Comparison of ENCODE assay signal across 8 mouse cellular contexts in genomic region chr10:30199916-30200826, GRCm38 (mm10). TPM values are rescaled to one million over a fixed set of nuclear protein-coding genes. Genes with fewer than 3 reads are reported as not detected.
A peak's percentile ranks its signal among the peaks of the same experiment; 100 is the strongest.
DNase-seq lines count a peak whose midpoint lies in the region; ATAC-seq lines count a peak whose summit lies in the region.

Gene Cenpw (minus strand): TSS chr10:30200560.

- H3K9me3 ChIP-seq in megakaryocyte, embryonic 14.5 days, result no peaks in the 10 kb centered on the region

- ATAC-seq in common myeloid progenitor, adult 5-6 weeks (replicated peaks; ENCODE audit: low read depth, poor library complexity, severe bottlenecking), result peak; percentile 99

- peak within 1 kb of the TSS; percentile 95 for H3K4me3 ChIP-seq in megakaryocyte, embryonic 14.5 days (replicated peaks)

- peaks cover 15% of the 10 kb centered on the region for H3K4me1 ChIP-seq in megakaryocyte, embryonic 14.5 days

- peak; percentile 97 for DNase-seq in ZHBTc4 (ENCODE audit: low read depth, low spot score)
- peak; percentile 33 to 49 for DNase-seq in gastrocnemius, adult 8-10 months (ENCODE audit: low spot score in 2 of 2)
- DNase-seq in hindlimb bud, embryonic 11.5 days (ENCODE audit: extremely low spot score, low read depth, low spot score), result peak; percentile 79
- peak; percentile 72 to 78 for DNase-seq in left cerebral cortex, adult 8-10 months (ENCODE audit: low spot score in 2 of 2)
- DNase-seq in right cerebral cortex, postnatal 10 days (ENCODE audit: low spot score in 2 of 2), result peak; percentile 93 to 94
- DNase-seq in urinary bladder, postnatal 25 days (ENCODE audit: low spot score), result peak; percentile 79

- no peaks in the 10 kb centered on the region for H3K27me3 ChIP-seq in megakaryocyte, embryonic 14.5 days (replicated peaks)

- peaks cover 6% of the 10 kb centered on the region for H3K36me3 ChIP-seq in megakaryocyte, embryonic 14.5 days (replicated peaks; ENCODE audit: low read length)

RNA-seq across cellular contexts. Expression of gene Cenpw, which starts in this region (rescaled TPM):
- 6.2 and 7.1 TPM in 2 replicates for total RNA-seq in common myeloid progenitor, adult 5-6 weeks (2017)
- total RNA-seq in gastrocnemius, adult 8-10 months (2022), result under 1 TPM; 0.53 to 0.86 (median 0.74) TPM
- total RNA-seq in left cerebral cortex, adult 8-10 months (2022), result 1 to 10 TPM; 1.7 to 3.7 (median 3.0) TPM
- 21.5 and 45.2 TPM in 2 replicates for polyA plus RNA-seq in megakaryocyte, embryonic 14.5 days (2012; ENCODE audit: insufficient read depth, low replicate concordance)

Comparison
In these comparisons a context has a peak if more than half of its experiments do, and no peak if none do; other contexts are left out.
1. Peak in every context shown above with its lines: DNase-seq, ATAC-seq and H3K4me3 ChIP-seq.
2. Peak in DNase-seq in gastrocnemius, adult 8-10 months; RNA of the gene not detected or under 1 TPM.
3. DNase-seq: peak in every context shown above with its lines; median percentile 97 in ZHBTc4; 94 in right cerebral cortex, postnatal 10 days; 79 in hindlimb bud, embryonic 11.5 days; 79 in urinary bladder, postnatal 25 days; 75 in left cerebral cortex, adult 8-10 months; 41 in gastrocnemius, adult 8-10 months.